8 mouse cellular contexts compared by ENCODE assay signal in genomic region chr1:151343571-151344282, GRCm38 (mm10). TPM values are rescaled to one million over a fixed set of nuclear protein-coding genes. Genes with fewer than 3 reads are reported as not detected.
DNase-seq lines count a peak whose midpoint lies in the region; ATAC-seq and TF ChIP-seq lines count a peak whose summit lies in the region.

No protein-coding gene starts in this region.

- 1% methylated on average over 17 of the region's 17 CpGs for WGBS in forebrain, embryonic 15.5 days
- WGBS in macrophage (ENCODE audit: missing documents) = 1% methylated on average over 17 of the region's 17 CpGs

- peak overlapping the region; percentile 90 for H3K4me3 ChIP-seq in forebrain, embryonic 15.5 days
- H3K4me3 ChIP-seq in macrophage (ENCODE audit: inconsistent target) = peak overlapping the region; percentile 64

- no peak for TF ChIP-seq POLR2A in brain, embryonic 14.5 days (IDR thresholded peaks at IDR 0.05; ENCODE audit: borderline replicate concordance, extremely low read depth, insufficient read depth, insufficient read length, poor library complexity, severe bottlenecking)

- H3K9me3 ChIP-seq in forebrain, embryonic 15.5 days = no peaks in the 10 kb centered on the region

- peak overlapping the region; percentile 55 for H3K4me2 ChIP-seq in forebrain, embryonic 15.5 days (replicated peaks)

- no peak for DNase-seq in cerebellum, postnatal 4 days (ENCODE audit: low spot score in 2 of 2)
- peak; percentile 30 for DNase-seq in brain, embryonic 14.5 days (ENCODE audit: low read depth)
- DNase-seq in kidney, adult 8-10 months = peak; percentile 43 to 53
- DNase-seq in spleen, postnatal 4 days (ENCODE audit: low spot score in 2 of 2) = peak; percentile 35 to 67
- DNase-seq in urinary bladder, adult 2 months (ENCODE audit: low spot score) = no peak

- peaks cover 37% of the 10 kb centered on the region for H3K4me1 ChIP-seq in forebrain, embryonic 15.5 days

- peak overlapping the region; percentile 61 for H3K27ac ChIP-seq in forebrain, embryonic 15.5 days (replicated peaks)
- peak overlapping the region; percentile 90 for H3K27ac ChIP-seq in macrophage

- H3K36me3 ChIP-seq in forebrain, embryonic 15.5 days = no peaks in the 10 kb centered on the region
- H3K36me3 ChIP-seq in macrophage (ENCODE audit: inconsistent target) = no peaks in the 10 kb centered on the region

- ATAC-seq in cerebellum, adult (ENCODE audit: insufficient number of reproducible peaks, low FRiP score, low TSS enrichment) = peak; percentile 58; the same call in 1 of the 2 replicates
- ATAC-seq in forebrain, embryonic 15.5 days (replicated peaks) = no peak

- peak overlapping the region; percentile 58 for H3K9ac ChIP-seq in forebrain, embryonic 15.5 days (replicated peaks)

- H3K27me3 ChIP-seq in forebrain, embryonic 15.5 days = no peaks in the 10 kb centered on the region

- TF ChIP-seq CTCF in brain, embryonic 14.5 days (IDR thresholded peaks at IDR 0.05; ENCODE audit: borderline replicate concordance, extremely low read depth, insufficient read depth, insufficient read length) = no peak; the same call in 1 of the 2 replicates

- peaks cover 35% of the 10 kb centered on the region for H3K79me2 ChIP-seq in macrophage (ENCODE audit: inconsistent target)

RNA-seq across cellular contexts. Expression of gene Ivns1abp, which starts 0.6 kb away (rescaled TPM):
- polyA plus RNA-seq in brain, embryonic 14.5 days (2012; rRNA removed) = 203 and 240 TPM in 2 replicates
- polyA plus RNA-seq in forebrain, embryonic 15.5 days (2015; fragmentation: Nextera tagmentation; extraction: Ambion mirVana) = 365 and 380 TPM in 2 replicates
- 100 to 1,000 TPM in 14 of 26 experiments, 10 to 100 TPM in 12; 40.0 to 337 (median 106) TPM for total RNA-seq in macrophage (2018; cell fraction: chromatin; rRNA removed)
- total RNA-seq in macrophage (2018; cell fraction: cytosol; rRNA removed) = 10 to 100 TPM; 18.9 to 73.2 (median 34.3) TPM
- 100 to 1,000 TPM in 12 of 26 experiments, 10 to 100 TPM in 14; 31.8 to 339 (median 97.2) TPM for total RNA-seq in macrophage (2018; cell fraction: nucleus; rRNA removed)
- polyA plus RNA-seq in macrophage (2018) = 48.2 to 82.7 TPM (median 58.0 TPM) in 3 replicates
- polyA plus RNA-seq in urinary bladder, adult 2 months (2012; rRNA removed) = 65.5 and 76.2 TPM in 2 replicates

Comparison
In these comparisons a context has a peak if more than half of its experiments do, and no peak if none do; other contexts are left out.
1. DNase-seq: peak in brain, embryonic 14.5 days (single experiment), kidney, adult 8-10 months (2 of 2) and spleen, postnatal 4 days (2 of 2); none in cerebellum, postnatal 4 days (0 of 2) and urinary bladder, adult 2 months (single experiment).